Mouse (Mus musculus) neural tube, embryonic 15.5 days (tissue): ENCODE measurements around the gene Tbc1d22b. TPM values are rescaled to one million over a fixed set of nuclear protein-coding genes. Genes with fewer than 3 reads are reported as not detected.

ENCODE experiments used
- ATAC-seq: fragments of 200-750 bp; cut with Nextera tagmentation; 2 replicates; pipeline ENCODE4 v1.8.0; 2017; ENCODE audit warnings: mild to moderate bottlenecking, moderate TSS enrichment, moderate library complexity; ENCODE audit not compliant: low FRiP score
- H3K27ac ChIP-seq: fragments of 300-500 bp; sonication (generic); replicated peaks from 2 replicates; pipeline ENCODE4 v1.5.1; 2015; ENCODE audit warnings: mild to moderate bottlenecking, inconsistent platforms
- H3K27me3 ChIP-seq: fragments of 300-500 bp; sonication (generic); replicated peaks from 2 replicates; pipeline ENCODE4 v1.6.1; 2015; ENCODE audit warnings: inconsistent platforms
- H3K36me3 ChIP-seq: fragments of 300-500 bp; sonication (generic); 2 replicates; pipeline ENCODE4 v1.6.1; 2015; ENCODE audit warnings: inconsistent platforms
- H3K4me1 ChIP-seq: fragments of 300-500 bp; sonication (generic); 2 replicates; pipeline ENCODE4 v1.6.1; 2015; ENCODE audit warnings: inconsistent platforms
- H3K4me2 ChIP-seq: fragments of 300-500 bp; sonication (generic); 2 replicates; pipeline ENCODE4 v1.6.1; 2015; ENCODE audit warnings: inconsistent platforms, mild to moderate bottlenecking, moderate library complexity
- H3K4me3 ChIP-seq: fragments of 300-500 bp; sonication (generic); replicated peaks from 2 replicates; pipeline ENCODE4 v1.5.1; 2015; ENCODE audit warnings: mild to moderate bottlenecking, inconsistent platforms
- H3K9ac ChIP-seq: fragments of 300-500 bp; sonication (generic); replicated peaks from 2 replicates; pipeline ENCODE4 v1.6.1; 2015; ENCODE audit warnings: mild to moderate bottlenecking, inconsistent platforms
- H3K9me3 ChIP-seq: fragments of 300-500 bp; sonication (generic); replicated peaks from 2 replicates; pipeline ENCODE4 v1.6.1; 2016; ENCODE audit warnings: inconsistent platforms
- WGBS: fragments of 180-500 bp; shearing (Covaris S2); methylation state at CpG from one replicate; pipeline ENCODE4 v1.1.7; 2015; ENCODE audit warnings: mixed read lengths; 5-methylcytosine and 5-hydroxymethylcytosine counted together
- microRNA-seq: library from miRNA; unstranded; fragments of <30 nt; microRNA quantifications from one replicate; pipeline ENCODE4, GENCODE M21; 2017
- polyA plus RNA-seq: library from polyadenylated mRNA; unstranded; fragments of >200 nt; fragmentation: Nextera tagmentation; extraction: Ambion mirVana; gene quantifications from 2 replicates; pipeline ENCODE4 v1.2.1, GENCODE M21; 2015

Tbc1d22b gene
- polyA plus RNA-seq, 1 experiment from 2014 or later = 25.7 TPM

DNA sequence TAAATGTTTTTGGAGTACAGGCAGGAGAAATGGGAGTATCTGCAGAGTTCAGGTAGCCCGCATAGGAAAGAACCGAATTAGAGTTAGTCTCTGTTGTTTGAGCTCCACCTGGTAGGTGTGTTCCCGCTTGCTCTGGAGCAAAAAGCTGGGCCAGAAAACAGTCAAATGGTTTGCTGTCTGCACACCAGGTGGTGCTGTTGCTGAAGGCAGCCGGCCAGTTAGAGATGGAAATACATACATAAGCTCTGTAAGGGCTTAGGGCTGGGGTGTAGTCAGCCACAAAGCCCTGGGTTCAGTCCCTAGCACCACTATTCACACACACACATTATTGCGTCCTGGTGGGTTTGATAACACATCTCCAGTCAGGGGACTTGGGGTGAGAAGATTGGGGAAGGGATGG lies 86.5 kb downstream of the Tbc1d22b start:
- Histone ChIP-seq H3K36me3 (peaks cover 84% of the 10 kb centered on the region), H3K4me1 (no peaks in the 10 kb centered on the region), H3K9me3 (no peaks in the 10 kb centered on the region), H3K9ac (no peak overlapping the region), H3K4me3 (no peak overlapping the region), H3K27ac (no peak overlapping the region), H3K4me2 (no peak overlapping the region), H3K27me3 (no peaks in the 10 kb centered on the region)
- no peak; the same call in 1 of the 2 replicates for ATAC-seq
- WGBS = 76% methylated on average over 5 of the region's 5 CpGs

DNA sequence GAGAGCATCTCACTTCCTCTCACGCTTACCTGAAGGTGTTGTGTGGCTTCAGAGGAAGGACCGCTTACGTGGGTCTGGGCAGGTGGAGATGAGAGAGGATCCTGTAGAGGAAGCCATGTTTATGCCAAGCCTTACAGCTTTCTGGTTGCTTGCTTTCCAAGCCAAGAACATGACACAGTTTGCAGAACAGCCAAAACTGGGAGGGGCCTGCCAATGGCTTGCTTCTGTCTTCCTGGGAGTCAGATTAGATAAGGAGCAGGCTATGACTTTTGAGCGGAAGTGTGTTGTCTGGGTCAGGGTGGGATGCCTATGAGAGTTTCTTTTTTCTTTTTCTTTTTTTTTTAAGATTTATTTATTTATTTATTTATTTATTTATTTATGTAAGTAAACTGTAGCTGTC lies 87.8 kb downstream of the Tbc1d22b start:
- H3K4me1 ChIP-seq = no peaks in the 10 kb centered on the region
- H3K4me2 ChIP-seq = no peak overlapping the region
- no peaks in the 10 kb centered on the region for H3K9me3 ChIP-seq
- H3K9ac ChIP-seq = no peak overlapping the region
- no peaks in the 10 kb centered on the region for H3K27me3 ChIP-seq
- WGBS = over 99% methylated on average over 4 of the region's 4 CpGs
- H3K27ac ChIP-seq = no peak overlapping the region
- peaks cover 86% of the 10 kb centered on the region for H3K36me3 ChIP-seq
- no peak for ATAC-seq
- no peak overlapping the region for H3K4me3 ChIP-seq

DNA sequence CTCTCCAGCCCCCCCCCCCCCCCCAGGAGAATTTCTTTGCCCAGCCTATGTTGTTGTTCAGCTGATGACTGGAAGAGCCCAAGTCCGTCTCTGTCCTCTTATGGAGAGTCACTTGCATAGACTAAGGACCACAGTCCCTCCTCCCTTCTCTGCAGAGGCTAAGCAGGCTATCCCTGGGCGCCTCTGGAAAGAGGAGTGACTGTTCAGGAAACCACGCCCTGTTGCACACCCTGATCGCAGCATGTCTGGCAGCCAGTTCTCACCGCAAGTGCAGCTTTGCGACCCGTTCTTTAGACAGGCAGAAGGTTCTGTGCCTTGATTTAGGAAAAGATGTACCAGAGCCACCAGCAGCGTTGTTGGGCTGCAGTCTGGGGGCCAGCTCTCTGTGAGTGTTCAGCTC lies 88.3 kb downstream of the Tbc1d22b start:
- 94% methylated on average over 8 of the region's 8 CpGs for WGBS
- Histone ChIP-seq H3K4me3 (no peak overlapping the region), H3K4me1 (no peaks in the 10 kb centered on the region), H3K9ac (no peak overlapping the region), H3K36me3 (peaks cover 82% of the 10 kb centered on the region), H3K27me3 (no peaks in the 10 kb centered on the region), H3K4me2 (no peak overlapping the region), H3K9me3 (no peaks in the 10 kb centered on the region), H3K27ac (no peak overlapping the region)
- no peak for ATAC-seq

- H3K4me2 ChIP-seq = no peak overlapping the region
- no peaks in the 10 kb centered on the region for H3K27me3 ChIP-seq
- H3K27ac ChIP-seq = no peak overlapping the region
- WGBS = 96% methylated on average over 11 of the region's 11 CpGs
- no peak overlapping the region for H3K9ac ChIP-seq
- no peaks in the 10 kb centered on the region for H3K4me1 ChIP-seq
- ATAC-seq = no peak
- H3K4me3 ChIP-seq = no peak overlapping the region
- no peaks in the 10 kb centered on the region for H3K9me3 ChIP-seq
- H3K36me3 ChIP-seq = peaks cover 55% of the 10 kb centered on the region
Observed at GRCm38 (mm10) chr17:29640971-29641370, 91.4 kb downstream of the Tbc1d22b start.

DNA sequence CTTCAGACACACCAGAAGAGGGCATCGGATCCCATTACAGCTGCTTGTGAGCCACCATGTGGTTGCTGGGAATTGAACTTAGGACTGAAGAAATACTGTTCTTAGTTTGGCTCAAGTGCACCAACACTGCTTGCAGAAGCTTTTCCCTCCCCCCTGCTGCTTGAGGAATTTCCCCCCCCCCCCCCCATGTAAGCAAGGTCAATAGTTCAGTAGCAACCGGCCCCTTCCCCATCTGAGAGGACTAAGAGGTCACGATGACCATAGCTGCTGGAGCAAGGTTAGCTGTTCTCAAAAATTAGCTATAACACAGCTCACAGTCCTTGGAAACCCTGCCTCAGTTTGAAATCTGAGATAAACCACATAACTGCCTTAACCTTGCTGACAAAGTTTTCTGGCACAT lies 92.6 kb downstream of the Tbc1d22b start:
- Histone ChIP-seq H3K4me3 (no peak overlapping the region), H3K9me3 (no peaks in the 10 kb centered on the region), H3K4me2 (no peak overlapping the region), H3K27ac (no peak overlapping the region), H3K9ac (no peak overlapping the region), H3K27me3 (no peaks in the 10 kb centered on the region), H3K36me3 (peaks cover 52% of the 10 kb centered on the region), H3K4me1 (no peaks in the 10 kb centered on the region)
- no peak for ATAC-seq
- WGBS = 77% methylated on average over 3 of the region's 3 CpGs

Small RNA genes lying within 50 kb of the gene (microRNA-seq; reads per million reads assigned to microRNA genes)
- gene Mir7667 = not detected

Other genes starting within 250 kb of the Tbc1d22b start
- gene Pi16, start 232.1 kb upstream of the Tbc1d22b start, polyA plus RNA-seq = 2.8 TPM in 2 replicates
- gene Mtch1, start 201.9 kb upstream of the Tbc1d22b start, polyA plus RNA-seq = 453 and 482 TPM in 2 replicates
- 3.7 and 9.8 TPM in 2 replicates for gene Fgd2, start 188.9 kb upstream of the Tbc1d22b start, polyA plus RNA-seq
- 9.0 and 15.8 TPM in 2 replicates for gene Pim1, start 59.0 kb upstream of the Tbc1d22b start, polyA plus RNA-seq
- not detected in 2 replicates for gene Gm17657, start 147 bp upstream of the Tbc1d22b start, polyA plus RNA-seq
- 1.2 and 1.5 TPM in 2 replicates for gene Tmem217, start 2.6 kb downstream of the Tbc1d22b start, polyA plus RNA-seq
- gene Rnf8, start 65.0 kb downstream of the Tbc1d22b start, polyA plus RNA-seq = 78.0 and 78.6 TPM in 2 replicates
- gene Gm28043, start 65.1 kb downstream of the Tbc1d22b start, polyA plus RNA-seq = 1.7 and 2.4 TPM in 2 replicates
- 106 and 119 TPM in 2 replicates for gene Cmtr1, start 110.8 kb downstream of the Tbc1d22b start, polyA plus RNA-seq
- gene Ccdc167, start 167.3 kb downstream of the Tbc1d22b start, polyA plus RNA-seq = 10.1 and 10.4 TPM in 2 replicates